Mouse (Mus musculus): ENCODE results near the gene Srpx2.

Gene Srpx2

GRCm38 (mm10) chrX:133908261-133908660, at the start of gene Srpx2:
TSS of gene Srpx2 (plus strand) at chrX:133908426.
- CTCF ChIA-PET = no interaction called here

GRCm38 (mm10) chrX:133869743-133870142, 38.5 kb upstream of the Srpx2 start:
- CTCF ChIA-PET = no interaction called here

GRCm38 (mm10) chrX:133887308-133887707, 20.9 kb upstream of the Srpx2 start:
- CTCF ChIA-PET = no interaction called here

GRCm38 (mm10) chrX:133888111-133888510, 20.1 kb upstream of the Srpx2 start:
- CTCF ChIA-PET = no interaction called here

- CTCF ChIA-PET = no interaction called here
These were observed 10.1 kb upstream of the Srpx2 start, which contains the start of gene Tspan6 for GRCm38 (mm10) chrX:133898014-133898542. TSS of gene Tspan6 (minus strand) at chrX:133898429.

GRCm38 (mm10) chrX:133911397-133912103, 3.3 kb downstream of the Srpx2 start:
- CTCF ChIA-PET = no interaction called here

- CTCF ChIA-PET = no interaction called here
These were observed 4.8 kb downstream of the Srpx2 start for GRCm38 (mm10) chrX:133913006-133913405.

GRCm38 (mm10) chrX:133914219-133914618, 6.0 kb downstream of the Srpx2 start:
- CTCF ChIA-PET = no interaction called here

- CTCF ChIA-PET = no interaction called here
These were observed 13.0 kb downstream of the Srpx2 start for GRCm38 (mm10) chrX:133921187-133921586.

- CTCF ChIA-PET = no interaction called here
These were observed 18.5 kb downstream of the Srpx2 start for GRCm38 (mm10) chrX:133926760-133927159.

- CTCF ChIA-PET = no interaction called here
These were observed 23.2 kb downstream of the Srpx2 start for GRCm38 (mm10) chrX:133931302-133932013.

- CTCF ChIA-PET = no interaction called here
These were observed 28.5 kb downstream of the Srpx2 start for GRCm38 (mm10) chrX:133936605-133937225.

- CTCF ChIA-PET = no interaction called here
These were observed 31.3 kb downstream of the Srpx2 start for GRCm38 (mm10) chrX:133939561-133939960.

GRCm38 (mm10) chrX:133947427-133947826, 39.2 kb downstream of the Srpx2 start:
- CTCF ChIA-PET = no interaction called here

- CTCF ChIA-PET = no interaction called here
These were observed 46.4 kb downstream of the Srpx2 start for GRCm38 (mm10) chrX:133954661-133955060.

GRCm38 (mm10) chrX:133960617-133961016, 52.4 kb downstream of the Srpx2 start:
- CTCF ChIA-PET = no interaction called here

GRCm38 (mm10) chrX:133964615-133965014, 56.4 kb downstream of the Srpx2 start:
- CTCF ChIA-PET = no interaction called here

- CTCF ChIA-PET = no interaction called here
These were observed 73.2 kb downstream of the Srpx2 start, which contains the start of gene Sytl4 for GRCm38 (mm10) chrX:133981231-133982002. TSS of gene Sytl4 (minus strand) at chrX:133981812.
